Mouse (Mus musculus) heart, adult 11 months (tissue): ENCODE measurements at regions not wholly inside any gene's neighbourhood (a gene's known extent, or its start where the extent isn't known, plus 50 kb on each side); places are given as distances from the start of the nearest gene placed in this dataset.
A peak's percentile ranks its signal among the peaks of the same experiment; 100 is the strongest.

Experiments
- DNase-seq: peaks from one replicate; pipeline ENCODE4 v3.0.0; 2022

DNA sequence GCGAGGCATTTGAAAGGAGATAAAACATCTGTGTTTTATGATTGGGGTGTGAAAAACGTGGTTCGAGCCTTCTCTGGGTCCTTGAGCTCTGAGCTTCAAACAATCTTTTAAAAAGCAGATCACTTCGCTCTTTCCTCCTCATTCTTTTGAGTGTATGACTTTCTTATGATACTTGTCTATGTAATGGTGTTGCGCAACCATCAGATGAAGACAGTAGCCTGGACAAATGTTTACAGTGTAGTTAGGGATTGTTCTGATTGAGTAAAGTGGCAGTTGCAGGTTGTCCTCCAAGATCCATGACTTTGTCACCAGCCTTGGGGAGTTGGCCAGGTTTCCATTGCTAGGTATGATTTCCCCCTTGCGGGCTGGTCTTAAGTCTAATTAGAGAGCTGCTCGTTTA lies 116.1 kb upstream of the Pfn2 start:
- peak; percentile 21 for DNase-seq

DNA sequence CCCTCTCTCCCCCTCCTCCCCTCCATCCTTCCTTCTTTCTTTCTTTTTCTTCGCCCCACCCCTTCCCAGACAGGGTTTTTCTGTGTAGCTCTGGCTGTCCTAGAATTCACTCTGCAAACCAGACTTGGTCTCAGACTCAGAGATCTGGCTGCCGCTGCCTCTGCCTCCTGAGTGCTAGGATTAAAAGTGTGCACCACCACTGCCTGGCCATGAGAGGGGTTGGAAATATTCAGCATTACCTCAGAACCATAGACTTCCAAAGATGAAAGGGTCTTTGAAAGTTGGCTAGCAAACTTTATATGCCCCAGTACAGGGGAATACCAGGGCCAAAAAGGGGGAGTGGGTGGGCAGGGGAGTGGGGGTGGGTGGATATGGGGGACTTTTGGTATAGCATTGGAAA lies 122.7 kb upstream of the Pfn2 start:
- DNase-seq, result peak; percentile 68

DNA sequence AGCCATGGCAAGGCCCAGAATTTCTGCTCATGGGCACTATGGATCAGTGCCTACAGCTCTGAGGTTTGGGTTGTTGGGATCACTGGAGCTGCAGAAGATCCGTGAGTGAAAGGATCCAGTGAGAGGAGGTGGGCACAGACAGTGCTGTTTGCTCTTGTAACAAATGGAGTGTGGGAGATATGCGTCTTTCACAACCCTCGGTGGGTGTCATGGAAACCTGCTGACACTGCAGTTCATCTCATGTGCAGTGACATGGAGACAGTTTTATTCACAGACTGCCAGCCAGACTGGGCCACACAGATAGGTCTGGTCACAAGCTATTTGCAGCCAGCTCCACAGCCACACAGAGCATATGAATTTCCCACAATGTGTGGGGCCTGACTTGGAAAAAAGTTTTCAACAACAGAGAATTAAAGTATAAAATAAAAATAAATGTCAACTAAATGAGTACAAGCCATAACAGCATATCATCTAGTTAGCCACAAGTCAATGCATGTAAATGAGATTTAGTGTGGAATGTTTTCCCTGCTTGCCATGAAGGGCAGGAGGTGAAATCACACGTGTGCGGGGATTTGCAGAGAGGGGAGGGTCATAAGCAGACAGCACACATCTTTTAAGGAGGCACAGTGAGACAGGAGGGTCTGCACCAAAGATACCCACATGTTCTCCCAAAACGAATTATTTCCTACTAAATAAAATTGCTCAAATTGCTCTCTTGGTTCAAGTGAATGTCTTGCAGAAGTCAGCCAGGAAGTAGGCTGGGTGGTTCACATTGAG lies 124.8 kb upstream of the Pfn2 start:
- peak; percentile 72 for DNase-seq

DNA sequence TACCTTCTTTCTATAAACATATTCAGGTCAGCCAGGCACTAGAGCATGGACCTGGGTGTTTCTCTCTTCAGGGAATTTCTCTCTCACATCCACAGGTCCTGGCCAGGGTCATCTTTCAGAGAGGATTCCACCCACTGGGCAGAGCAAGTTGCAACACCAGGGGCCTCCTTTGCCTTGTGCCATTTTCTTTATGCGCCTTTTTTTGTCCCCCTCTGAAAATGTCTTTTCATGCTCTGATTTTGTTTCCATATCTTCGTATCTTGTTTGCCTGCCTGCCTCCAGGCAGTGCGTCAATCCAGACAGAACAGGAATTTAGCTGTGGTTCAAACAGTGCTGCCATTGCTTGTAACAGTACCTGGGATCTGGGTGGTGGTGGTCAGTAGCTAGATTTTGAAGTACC lies 125.7 kb upstream of the Pfn2 start:
- peak; percentile 67 for DNase-seq

DNA sequence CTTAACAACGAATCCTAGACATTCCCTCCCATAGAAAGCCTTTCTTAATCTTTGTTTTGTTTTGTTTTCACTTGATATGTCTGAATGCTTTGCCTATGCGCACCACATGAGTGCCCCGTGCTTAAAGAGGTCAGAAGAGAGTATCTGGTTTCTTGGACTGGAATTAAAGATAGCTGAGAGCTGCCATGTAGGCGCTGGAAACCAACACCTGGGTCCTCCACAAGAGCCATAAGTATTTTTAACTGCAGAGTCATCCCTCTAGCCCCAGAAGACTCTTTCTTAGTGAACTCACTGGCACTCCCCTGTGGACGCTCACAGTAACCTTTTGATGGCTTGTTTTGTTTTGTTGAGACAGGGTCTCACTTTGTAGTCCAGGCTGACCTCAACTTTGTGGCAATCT lies 127.5 kb upstream of the Pfn2 start:
- DNase-seq, result peak; percentile 46

DNA sequence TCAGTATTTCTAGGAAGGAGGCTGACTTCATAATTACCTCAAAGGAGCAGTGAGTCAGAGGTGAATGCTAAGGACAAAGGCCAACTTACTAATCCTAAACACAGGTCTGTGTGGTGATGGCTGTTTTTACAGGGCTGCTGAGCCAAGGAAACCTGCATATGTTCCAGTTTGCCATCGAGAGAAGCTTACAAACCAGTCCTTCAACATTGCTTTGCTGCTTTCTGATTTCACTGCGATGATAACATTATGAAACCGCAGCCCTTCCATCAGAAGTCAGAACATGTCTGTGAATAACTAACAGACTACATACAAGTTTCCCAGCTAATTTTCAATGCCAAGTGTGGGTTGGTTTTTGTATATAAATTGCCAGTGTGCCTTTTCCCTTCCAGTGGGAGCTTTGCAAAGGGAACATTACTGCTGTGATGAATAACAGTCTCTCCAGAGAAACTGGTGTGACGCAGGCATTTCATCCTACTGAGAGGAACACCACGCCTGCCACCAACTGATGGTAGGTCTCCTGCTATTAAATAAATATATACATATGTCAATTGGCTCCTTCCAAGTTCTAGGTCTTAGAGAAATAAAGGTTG lies 128.9 kb upstream of the Pfn2 start:
- DNase-seq, result peak; percentile 45

DNA sequence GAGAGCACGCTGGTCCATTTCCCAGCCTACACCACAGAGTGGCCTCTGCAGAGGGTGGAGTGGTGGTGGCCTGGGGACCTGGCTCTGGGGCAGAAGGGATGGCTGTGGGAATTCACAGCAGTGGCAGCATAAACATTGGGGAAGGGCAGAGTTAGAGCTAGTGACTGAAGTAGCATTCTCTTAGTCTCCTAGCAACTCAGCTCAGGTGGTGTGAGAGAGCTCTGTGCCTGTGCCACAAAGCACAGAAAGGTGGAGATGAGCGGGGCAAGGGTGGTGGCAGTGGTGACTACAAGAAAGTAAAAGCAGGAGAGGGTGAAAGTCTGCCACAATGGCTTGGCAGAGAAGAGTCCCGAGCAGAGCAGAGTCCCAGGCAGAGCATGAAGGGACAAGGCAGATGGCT lies 140.3 kb upstream of the Pfn2 start:
- no peak for DNase-seq

DNA sequence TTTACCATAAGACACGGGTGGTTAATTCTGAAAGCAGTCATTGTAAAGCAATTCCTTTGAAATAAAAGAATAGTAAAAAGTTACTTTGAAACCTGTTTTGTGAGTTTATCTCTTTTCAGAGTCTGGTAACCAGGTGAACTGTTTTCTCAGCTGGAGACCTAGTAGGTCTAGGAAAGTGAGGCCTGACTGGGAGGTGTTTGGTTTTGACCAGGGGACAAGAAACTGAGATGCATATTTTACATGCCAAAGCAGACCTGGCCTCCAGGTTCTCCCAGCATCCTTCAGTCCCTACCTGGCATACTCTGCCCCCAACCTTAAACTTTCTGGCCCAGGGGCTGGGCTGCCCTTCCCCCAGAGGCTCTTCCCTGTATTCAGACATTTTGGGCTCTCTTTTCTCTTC lies 142.9 kb upstream of the Pfn2 start:
- no peak for DNase-seq

DNA sequence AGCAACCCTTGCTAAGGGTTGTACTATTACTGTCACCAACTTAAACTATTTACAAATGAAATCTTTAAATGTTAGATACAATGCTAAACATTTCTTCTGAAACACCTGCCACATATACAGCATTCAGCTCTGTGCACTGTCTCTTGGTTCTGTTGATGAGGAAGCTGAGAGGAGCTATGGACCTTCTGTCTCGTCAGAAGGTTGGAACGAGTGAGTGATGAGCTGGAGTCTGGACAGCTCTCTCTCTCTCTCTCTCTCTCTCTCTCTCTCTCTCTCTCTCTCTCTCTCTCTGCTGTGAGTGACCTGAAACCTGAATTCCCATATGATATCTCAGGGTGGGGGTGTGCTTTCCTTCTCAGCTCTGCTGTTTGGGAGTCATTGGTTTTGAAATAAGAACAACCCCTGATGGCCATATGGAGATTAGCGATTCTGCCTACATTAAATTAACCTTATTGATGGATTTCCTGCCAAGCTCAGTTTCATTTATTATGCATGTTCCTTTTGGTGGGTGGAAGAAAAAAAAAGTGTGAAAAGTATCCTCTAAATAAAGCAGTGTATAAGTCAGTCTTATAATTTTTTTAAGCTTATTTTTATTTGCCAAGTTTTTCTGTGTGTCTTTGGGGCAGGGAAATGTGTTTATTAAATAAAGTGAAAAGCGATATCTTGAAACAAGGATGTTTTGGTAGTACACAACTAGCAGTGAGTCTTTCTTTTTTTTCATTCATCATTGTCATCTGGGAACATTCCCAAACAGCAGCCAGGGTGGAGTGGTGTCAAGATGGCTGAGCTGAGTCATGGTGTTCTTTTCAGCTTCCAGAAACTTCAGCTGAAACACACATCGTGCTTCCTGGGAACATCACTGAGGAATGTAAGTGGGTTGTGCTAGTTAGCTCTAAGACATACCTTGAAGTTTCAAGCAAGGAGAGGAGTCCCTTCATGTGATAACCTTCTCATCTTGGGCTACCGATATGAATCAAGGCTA lies 150.5 kb upstream of the Pfn2 start:
- DNase-seq, result no peak

DNA sequence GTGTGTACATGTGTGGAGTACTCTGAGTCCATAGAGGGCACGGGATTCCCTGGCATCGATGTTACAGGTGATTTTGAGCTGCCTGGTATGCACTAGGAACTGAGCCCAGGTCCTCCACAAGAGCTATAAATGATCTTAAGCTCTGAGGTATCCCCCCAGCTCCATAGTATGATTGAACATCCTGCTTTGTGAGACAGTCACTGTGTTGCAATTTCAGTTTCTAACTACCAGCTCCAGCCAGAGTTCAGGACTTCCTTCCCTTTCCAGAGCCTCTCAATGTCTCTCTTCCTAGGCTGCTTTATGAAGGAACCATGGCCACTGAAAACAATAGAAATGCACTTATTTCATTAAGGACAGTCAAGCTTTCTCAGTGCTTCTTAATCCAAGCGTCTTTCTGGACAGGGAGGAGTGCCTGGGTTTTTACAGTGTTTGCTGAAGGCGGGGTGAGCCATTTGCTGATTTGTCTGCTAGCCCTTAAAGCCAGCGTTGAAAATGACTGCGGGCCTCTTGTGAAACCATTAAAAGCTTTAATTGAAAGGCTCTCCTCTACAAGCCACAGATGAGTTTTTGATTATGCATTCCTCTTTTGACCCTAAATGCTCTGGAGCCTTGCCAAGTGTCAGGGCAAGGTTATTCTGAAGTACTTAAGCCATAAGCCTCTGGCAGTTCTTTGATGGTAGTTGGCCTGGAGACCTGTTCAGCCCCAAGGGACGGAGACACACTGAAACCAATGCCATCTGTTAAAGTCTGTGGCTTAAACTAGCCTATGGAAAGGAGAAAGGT lies 155.1 kb upstream of the Pfn2 start:
- no peak for DNase-seq

DNA sequence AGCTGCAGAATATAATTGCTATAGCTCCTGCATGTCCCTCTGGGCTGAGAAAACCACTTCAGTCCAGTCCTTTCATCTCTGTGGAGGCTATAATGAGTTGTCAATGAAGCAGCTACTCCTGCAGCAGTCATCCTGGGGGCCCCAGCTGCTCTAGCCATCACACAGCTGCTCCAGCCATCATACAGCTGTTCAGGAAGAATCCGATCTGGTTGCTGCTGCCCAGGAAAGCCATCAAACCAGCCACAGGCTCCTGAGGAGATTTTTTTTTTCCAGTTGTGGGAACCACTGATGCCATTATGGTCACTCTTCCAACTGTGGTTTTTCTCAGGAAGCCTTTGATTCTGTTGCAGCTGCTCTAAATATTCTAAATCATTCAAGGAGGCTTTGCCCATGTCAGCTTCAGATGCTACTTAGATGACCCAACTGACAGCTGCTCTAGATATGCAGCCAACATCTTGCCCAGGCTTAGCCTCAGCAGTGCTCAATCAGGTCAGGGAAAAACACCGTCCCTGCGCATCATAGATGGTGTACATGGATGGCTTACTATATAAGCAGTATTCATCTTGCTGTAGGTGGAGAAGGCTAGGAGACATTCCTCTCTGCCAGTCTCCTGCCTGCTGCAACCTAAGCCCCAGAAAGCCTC lies 177.0 kb upstream of the Pfn2 start:
- no peak for DNase-seq

DNA sequence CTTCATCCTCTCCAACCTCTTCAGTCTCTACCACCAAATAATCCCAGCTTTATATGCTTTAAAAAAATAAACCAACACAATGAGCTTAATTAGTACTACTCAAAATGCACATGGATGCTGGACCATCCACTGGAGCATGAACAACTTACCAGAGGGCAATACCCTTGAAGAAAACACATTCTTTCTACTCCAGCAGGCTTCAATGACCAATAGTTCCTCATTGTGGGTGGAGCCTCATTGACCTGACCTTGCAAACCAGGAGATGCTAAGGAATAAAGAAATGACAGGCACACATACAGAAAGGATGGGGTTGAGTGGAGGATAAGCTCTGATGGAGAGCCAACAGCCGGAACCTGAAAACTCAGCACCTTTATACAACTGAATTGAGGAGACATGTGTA lies 201.7 kb upstream of the Pfn2 start:
- DNase-seq, result peak; percentile 21

DNA sequence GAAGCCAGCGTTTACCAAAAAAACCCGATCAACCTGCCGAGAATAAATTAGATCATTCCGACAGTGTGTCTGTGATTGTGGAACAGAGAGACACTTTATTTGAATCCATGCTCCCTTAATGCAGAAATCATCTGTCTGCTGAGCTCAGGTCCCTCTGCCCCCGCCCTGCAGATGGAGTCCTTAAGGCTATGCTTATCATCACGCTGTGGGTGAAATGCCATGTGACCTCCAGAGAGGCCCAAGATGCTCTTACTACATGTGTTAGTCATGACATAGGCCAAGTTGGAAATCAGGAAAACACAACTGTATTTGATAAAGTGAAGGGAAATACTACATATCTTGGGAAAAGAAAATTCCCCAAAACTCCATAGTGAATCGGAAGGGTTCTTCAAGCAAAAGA lies 206.8 kb upstream of the Pfn2 start:
- no peak for DNase-seq

DNA sequence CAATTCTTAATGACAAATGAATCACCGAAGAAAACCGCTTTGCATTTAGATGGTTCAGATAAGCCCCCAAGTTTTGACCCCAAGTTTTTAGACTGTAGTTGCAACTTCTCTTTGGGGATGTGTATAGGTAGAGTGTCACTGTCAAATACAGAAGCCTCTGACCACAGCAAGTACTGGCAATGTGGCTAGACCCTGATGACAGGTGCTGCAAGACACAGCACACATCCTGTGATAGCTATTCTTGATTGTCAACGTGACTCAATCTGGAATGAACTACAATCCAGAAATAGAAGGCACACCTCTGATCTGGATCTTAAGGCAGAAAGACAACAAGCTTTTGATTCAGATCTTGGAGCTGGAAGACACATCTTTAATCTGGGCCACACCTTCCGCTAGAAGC lies 207.3 kb upstream of the Pfn2 start:
- DNase-seq, result no peak

DNA sequence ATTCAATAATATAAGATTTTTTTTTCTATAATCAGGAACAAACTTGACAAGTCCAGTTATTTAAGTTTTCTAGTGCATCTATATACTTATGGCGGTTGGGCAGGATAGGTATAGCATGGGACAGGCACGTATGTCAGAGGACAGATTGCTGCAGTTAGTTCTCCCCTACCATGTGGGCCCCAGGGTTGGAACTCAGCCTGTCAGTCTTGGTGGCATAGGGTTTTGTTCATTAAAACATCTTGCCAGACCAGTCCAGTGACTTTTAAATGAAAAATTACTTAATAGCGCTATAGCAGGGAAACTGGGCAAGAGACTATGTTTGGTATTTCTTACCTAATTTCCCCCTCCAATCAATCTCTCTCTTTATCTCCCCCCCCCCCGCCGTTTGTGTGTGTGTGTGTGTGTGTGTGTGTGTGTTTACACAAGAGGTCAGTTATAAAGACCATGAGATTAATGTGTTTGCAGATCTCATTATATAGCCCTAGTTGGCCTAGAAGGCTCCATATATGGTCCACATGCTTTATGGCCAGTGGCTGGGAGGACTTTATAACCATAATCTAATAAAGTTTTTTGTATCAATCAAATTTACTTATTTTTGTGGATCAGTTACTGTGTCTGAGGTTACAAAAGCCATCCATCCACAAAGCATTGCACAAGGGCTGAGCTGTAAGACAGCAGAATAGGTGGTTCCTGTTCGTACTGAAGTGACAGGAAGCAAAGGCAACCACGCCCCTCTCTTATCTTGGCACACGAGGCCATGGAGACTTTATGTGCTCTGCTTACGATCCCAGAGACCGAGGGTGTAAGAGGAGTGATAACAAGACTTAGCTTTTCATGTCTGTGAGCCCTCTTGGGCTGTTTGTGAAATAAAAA lies 208.5 kb upstream of the Pfn2 start:
- DNase-seq, result no peak

DNA sequence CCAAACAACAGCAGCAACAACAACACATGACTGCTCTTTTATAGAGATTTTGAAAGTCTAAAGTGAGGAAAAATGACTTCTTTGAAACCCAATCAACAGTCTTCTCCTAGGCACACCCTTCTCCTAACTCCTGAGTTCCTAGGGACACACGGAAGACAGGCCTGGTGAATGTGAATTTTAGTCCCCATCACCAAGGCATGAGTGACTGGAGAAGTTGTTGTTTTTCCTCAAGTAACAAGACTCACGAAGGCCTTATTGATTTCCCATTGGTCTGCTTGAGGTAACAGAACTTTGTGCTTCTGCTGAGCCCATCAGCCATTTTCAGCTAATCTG lies 209.2 kb upstream of the Pfn2 start:
- DNase-seq, result no peak

DNA sequence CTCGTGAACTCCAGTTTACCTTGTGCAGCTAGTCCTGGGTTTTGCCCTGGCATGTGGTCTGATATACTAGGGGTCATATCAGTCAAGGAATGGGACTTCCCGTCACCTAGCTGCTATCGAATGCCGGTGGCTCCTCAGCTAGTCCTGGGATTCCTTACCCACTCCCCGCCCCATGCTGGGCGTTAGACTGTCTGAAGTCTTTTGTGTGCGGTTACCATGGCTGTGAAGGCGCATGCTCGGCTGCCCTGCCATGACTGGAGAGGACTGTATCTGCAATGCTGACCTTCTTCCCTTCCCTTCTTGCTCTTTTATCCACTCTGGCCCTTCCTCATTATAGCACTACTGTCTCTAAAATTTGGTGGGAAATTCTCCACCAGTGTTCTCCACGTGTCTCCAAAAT lies 210.3 kb upstream of the Pfn2 start:
- no peak for DNase-seq

DNA sequence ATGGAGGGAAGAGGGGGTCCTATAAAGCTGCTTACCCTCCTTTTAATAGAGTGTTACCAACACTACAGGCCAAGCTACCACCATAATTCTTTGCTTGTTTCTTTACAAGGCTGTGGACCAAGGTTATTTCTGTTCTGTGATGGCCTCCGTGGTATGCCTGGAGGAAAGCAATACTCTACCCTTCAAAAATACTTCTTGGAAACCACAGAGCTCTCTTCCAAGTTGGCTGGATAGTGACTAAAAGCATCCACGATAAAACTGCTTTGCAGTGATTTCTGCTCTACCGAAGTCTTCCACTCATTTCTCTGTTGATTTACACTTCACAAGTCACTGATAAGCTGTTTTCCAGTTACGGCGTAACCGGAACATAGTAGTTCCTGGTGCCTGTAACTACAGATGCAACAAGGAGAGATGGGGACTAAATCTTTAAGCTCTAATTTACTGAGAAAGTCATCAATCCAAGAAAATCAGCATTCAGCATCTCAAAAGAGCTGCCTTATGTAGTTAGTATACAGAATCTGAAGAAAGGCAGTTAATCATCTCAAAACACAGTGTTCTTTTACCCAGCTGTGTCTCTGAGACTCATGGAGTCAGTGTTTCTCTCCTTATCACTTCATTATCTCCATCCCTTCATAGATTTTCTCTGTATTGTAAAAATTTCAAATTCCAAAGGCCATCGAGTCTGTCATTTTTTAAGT lies 216.1 kb upstream of the Pfn2 start:
- no peak for DNase-seq

DNA sequence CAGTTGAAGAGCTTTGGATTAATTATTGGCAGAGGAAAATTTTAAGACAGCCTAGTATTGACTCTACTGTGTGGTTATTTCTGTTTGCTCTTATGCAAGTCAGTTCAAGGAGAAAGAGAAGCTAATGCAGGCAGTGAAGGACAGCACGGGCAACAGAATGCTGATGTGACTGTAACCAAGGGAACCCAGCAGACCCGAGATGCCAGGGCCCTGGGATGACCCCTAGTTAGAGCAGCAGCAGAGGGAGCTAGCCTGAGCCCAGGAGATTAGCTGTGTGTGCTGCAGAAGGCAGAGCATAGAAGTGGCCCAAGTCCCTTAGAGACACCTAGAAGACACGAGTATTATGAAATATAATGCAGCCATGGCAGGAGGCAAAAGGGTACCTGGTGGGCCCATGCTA lies 223.7 kb upstream of the Pfn2 start:
- no peak for DNase-seq

DNA sequence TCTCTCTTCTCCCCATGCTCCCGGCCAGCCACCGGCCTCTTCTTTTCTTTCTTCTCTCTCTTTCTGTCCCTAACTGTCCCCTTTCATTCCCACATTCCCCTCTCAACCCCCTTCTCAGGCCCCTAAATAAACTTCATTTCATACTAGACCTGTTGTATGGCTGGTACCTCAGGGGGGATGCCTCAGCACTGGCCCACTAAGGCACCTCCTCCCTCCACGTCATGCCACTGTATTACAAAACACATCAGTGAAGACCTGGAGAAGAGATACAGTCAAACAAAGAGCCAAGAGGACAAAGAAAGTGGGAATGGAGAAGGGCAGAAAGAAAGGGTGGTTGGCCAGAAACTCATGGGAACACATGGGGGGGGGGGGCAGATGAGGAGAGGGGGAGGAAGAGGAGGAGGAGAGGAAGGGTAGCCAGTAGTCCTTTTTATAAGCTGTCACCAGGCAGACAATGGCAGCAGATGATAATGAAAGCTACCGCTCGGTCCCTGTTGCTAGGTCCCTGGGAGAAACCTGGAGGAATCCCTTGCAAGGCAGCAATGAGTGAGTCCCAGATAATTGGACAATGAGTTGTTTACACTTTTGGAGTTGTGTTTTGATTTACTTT lies 224.5 kb upstream of the Pfn2 start:
- no peak for DNase-seq
